21 mouse cellular contexts compared by ENCODE assay signal in the genomic region with DNA sequence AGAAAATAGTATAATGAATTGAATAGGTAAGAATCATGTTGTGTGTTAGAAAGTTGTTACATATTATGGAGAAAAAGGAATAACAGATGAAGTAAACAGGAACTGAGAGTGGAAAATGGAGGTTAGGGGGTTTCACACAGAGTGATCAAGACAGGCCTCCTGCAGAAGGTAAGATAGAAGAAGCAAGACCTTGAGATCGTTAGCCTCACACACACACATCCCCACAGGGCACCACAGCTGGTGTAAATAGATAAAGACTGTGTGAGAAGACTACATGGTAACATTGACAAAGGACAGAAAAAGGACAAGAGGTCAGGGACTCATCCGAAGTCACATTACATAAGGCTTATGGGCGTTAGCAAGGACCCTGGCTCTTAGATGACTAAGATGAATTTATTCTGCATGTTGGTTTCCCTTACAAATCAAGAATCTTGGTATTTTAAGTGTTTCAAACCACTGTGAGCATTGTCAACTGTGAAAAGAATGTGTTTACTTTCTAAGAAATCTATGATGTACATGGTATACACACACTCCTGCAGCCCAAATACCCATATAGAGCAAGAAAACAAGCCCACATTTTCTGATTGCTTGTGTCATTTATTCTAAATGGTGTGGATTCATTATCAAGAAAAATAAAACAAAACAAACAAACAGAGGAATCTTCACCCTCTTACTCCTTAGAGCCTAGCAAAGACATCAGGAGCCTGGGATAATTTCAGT. TPM values are rescaled to one million over a fixed set of nuclear protein-coding genes. Genes with fewer than 3 reads are reported as not detected.
DNase-seq lines count a peak whose midpoint lies in the region; ATAC-seq lines count a peak whose summit lies in the region.
"Had no signal": no experiment of that assay in that cellular context is flagged by ENCODE, and none has a peak within 500 bp of the region (broad histone marks: within the 10 kb centered on the region; RNA-seq: fewer than 3 reads in every experiment).

No protein-coding gene starts in this region.

- 6% methylated on average over 3 of the region's 3 CpGs for WGBS in liver, embryonic 13.5 days (ENCODE audit: insufficient replicate concordance)
- WGBS in hindbrain, embryonic 14.5 days = 58% methylated on average over 3 of the region's 3 CpGs

- no peak overlapping the region for H3K4me3 ChIP-seq in liver, embryonic 13.5 days (replicated peaks)
- H3K4me3 ChIP-seq in hindbrain, embryonic 14.5 days (replicated peaks; ENCODE audit: low read length) = no peak overlapping the region
- H3K4me3 ChIP-seq: embryonic facial prominence, embryonic 13.5 days; limb, embryonic 10.5 days; megakaryocyte, embryonic 14.5 days had no signal

- 0 out of 2 replicates have a peak overlapping the region, but pooled peaks have one; percentile 29 for H3K9ac ChIP-seq in liver, embryonic 13.5 days
- no peak overlapping the region for H3K9ac ChIP-seq in hindbrain, embryonic 14.5 days
- H3K9ac ChIP-seq: embryonic facial prominence, embryonic 13.5 days; lung, embryonic 14.5 days had no signal

- H3K27ac ChIP-seq in liver, embryonic 13.5 days = peak overlapping the region; percentile 75
- no peak overlapping the region for H3K27ac ChIP-seq in hindbrain, embryonic 14.5 days
- H3K27ac ChIP-seq: embryonic facial prominence, embryonic 13.5 days; hindbrain, postnatal 0 days; limb, embryonic 10.5 days had no signal

- H3K4me2 ChIP-seq in liver, embryonic 13.5 days = peak overlapping the region; percentile 17; the same call in 1 of the 2 replicates
- no peak overlapping the region for H3K4me2 ChIP-seq in hindbrain, embryonic 14.5 days (replicated peaks)
- H3K4me2 ChIP-seq: embryonic facial prominence, embryonic 13.5 days; lung, embryonic 14.5 days had no signal

- no peaks in the 10 kb centered on the region for H3K9me3 ChIP-seq in liver, embryonic 13.5 days (replicated peaks)
- no peaks in the 10 kb centered on the region for H3K9me3 ChIP-seq in hindbrain, embryonic 14.5 days (ENCODE audit: control insufficient read depth, low read length)
- H3K9me3 ChIP-seq: embryonic facial prominence, embryonic 13.5 days; limb, embryonic 10.5 days; megakaryocyte, embryonic 14.5 days had no signal

- peak; percentile 76 for ATAC-seq in common myeloid progenitor, adult 5-6 weeks (replicated peaks; ENCODE audit: low read depth, poor library complexity, severe bottlenecking)
- ATAC-seq in liver, embryonic 13.5 days (ENCODE audit: low read depth) = peak; percentile 100
- no peak for ATAC-seq in hindbrain, embryonic 14.5 days (ENCODE audit: low FRiP score)
- ATAC-seq in cerebellum, adult (ENCODE audit: insufficient number of reproducible peaks, low FRiP score, low TSS enrichment) = no peak

- H3K36me3 ChIP-seq in liver, embryonic 13.5 days = no peaks in the 10 kb centered on the region
- no peaks in the 10 kb centered on the region for H3K36me3 ChIP-seq in splenic B cell, adult 2 months (ENCODE audit: control insufficient read depth, insufficient read depth, low read length, poor library complexity, severe bottlenecking)
- no peaks in the 10 kb centered on the region for H3K36me3 ChIP-seq in hindbrain, embryonic 14.5 days (replicated peaks; ENCODE audit: control insufficient read depth, insufficient read depth)
- H3K36me3 ChIP-seq: embryonic facial prominence, embryonic 13.5 days; limb, embryonic 10.5 days had no signal

- H3K4me1 ChIP-seq in liver, embryonic 13.5 days (replicated peaks) = peaks cover 26% of the 10 kb centered on the region
- no peaks in the 10 kb centered on the region for H3K4me1 ChIP-seq in hindbrain, embryonic 14.5 days (replicated peaks; ENCODE audit: control insufficient read depth, insufficient read depth, low read length)
- H3K4me1 ChIP-seq: embryonic facial prominence, embryonic 13.5 days had no signal

- DNase-seq in spleen, postnatal 36 days (ENCODE audit: low spot score in 2 of 2) = peak; percentile 8 to 22
- DNase-seq in spleen, postnatal 4 days (ENCODE audit: low spot score in 2 of 2) = no peak
- peak; percentile 65 for DNase-seq in liver, embryonic 13.5 days
- DNase-seq in splenic B cell, adult 2 months (ENCODE audit: low read depth, low spot score) = peak; percentile 59
- DNase-seq in right cerebral cortex, postnatal 4 days = no peak
- no peak for DNase-seq in hindbrain, embryonic 14.5 days (ENCODE audit: low spot score)
- DNase-seq: cerebellum, adult 2 months; heart, adult 11 months; kidney, adult 8-10 months; kidney, postnatal 36 days; layer of hippocampus, postnatal 36 days; lung, embryonic 14.5 days; spleen, adult 18-20 months had no signal

- no peaks in the 10 kb centered on the region for H3K27me3 ChIP-seq in liver, embryonic 13.5 days
- no peaks in the 10 kb centered on the region; the same call in 1 of the 2 replicates for H3K27me3 ChIP-seq in splenic B cell, adult 2 months (ENCODE audit: control insufficient read depth, insufficient read depth, low read length, poor library complexity, severe bottlenecking)
- no peaks in the 10 kb centered on the region for H3K27me3 ChIP-seq in hindbrain, embryonic 14.5 days (ENCODE audit: control insufficient read depth, insufficient read depth, low read length)
- H3K27me3 ChIP-seq: embryonic facial prominence, embryonic 13.5 days; megakaryocyte, embryonic 14.5 days had no signal

RNA-seq across cellular contexts. Expression of gene Arl13b, which starts 12.7 kb away (rescaled TPM):
- total RNA-seq in common myeloid progenitor, adult 5-6 weeks (2017) = 12.4 and 14.7 TPM in 2 replicates
- polyA plus RNA-seq in liver, embryonic 13.5 days (2015; fragmentation: Nextera tagmentation; extraction: Ambion mirVana) = 5.4 and 5.5 TPM in 2 replicates
- 16.0 and 17.9 TPM in 2 replicates for polyA plus RNA-seq in hindbrain, embryonic 14.5 days (2014; fragmentation: Nextera tagmentation; extraction: Ambion mirVana)

RNA-seq across cellular contexts. Expression of gene Stx19, which starts 19.7 kb away (rescaled TPM):
- not detected in 2 replicates for total RNA-seq in common myeloid progenitor, adult 5-6 weeks (2017)
- polyA plus RNA-seq in liver, embryonic 13.5 days (2015; fragmentation: Nextera tagmentation; extraction: Ambion mirVana) = 0.07 and 0.09 TPM in 2 replicates
- polyA plus RNA-seq in hindbrain, embryonic 14.5 days (2014; fragmentation: Nextera tagmentation; extraction: Ambion mirVana) = 0.32 and 0.33 TPM in 2 replicates
- total RNA-seq: heart, postnatal 25 days; hindbrain, postnatal 0 days; layer of hippocampus, postnatal 36 days had no signal
- polyA plus RNA-seq: cerebellum, adult 2 months; cortical plate, adult 2 months had no signal

RNA-seq across cellular contexts. Expression of gene Pros1, which starts 19.9 kb away (rescaled TPM):
- total RNA-seq in common myeloid progenitor, adult 5-6 weeks (2017) = 6.8 and 8.1 TPM in 2 replicates
- polyA plus RNA-seq in liver, embryonic 13.5 days (2015; fragmentation: Nextera tagmentation; extraction: Ambion mirVana) = 12.4 and 16.0 TPM in 2 replicates
- 12.4 and 13.1 TPM in 2 replicates for polyA plus RNA-seq in hindbrain, embryonic 14.5 days (2014; fragmentation: Nextera tagmentation; extraction: Ambion mirVana)

RNA-seq across cellular contexts. Expression of gene Nsun3, which starts 47.6 kb away (rescaled TPM):
- 23.6 and 25.5 TPM in 2 replicates for total RNA-seq in common myeloid progenitor, adult 5-6 weeks (2017)
- polyA plus RNA-seq in liver, embryonic 13.5 days (2015; fragmentation: Nextera tagmentation; extraction: Ambion mirVana) = 5.3 and 6.9 TPM in 2 replicates
- 10.0 and 10.9 TPM in 2 replicates for polyA plus RNA-seq in hindbrain, embryonic 14.5 days (2014; fragmentation: Nextera tagmentation; extraction: Ambion mirVana)

Comparison
In these comparisons a context has a peak if more than half of its experiments do, and no peak if none do; other contexts are left out.
1. DNase-seq: peak in spleen, postnatal 36 days (2 of 2), liver, embryonic 13.5 days (single experiment) and splenic B cell, adult 2 months (single experiment); none in spleen, postnatal 4 days (0 of 2), right cerebral cortex, postnatal 4 days (single experiment) and hindbrain, embryonic 14.5 days (single experiment).
2. ATAC-seq: peak in common myeloid progenitor, adult 5-6 weeks (single experiment) and liver, embryonic 13.5 days (single experiment); none in hindbrain, embryonic 14.5 days (single experiment) and cerebellum, adult (single experiment).